Mouse (Mus musculus) testis, adult 2 months (tissue): ENCODE data around the gene Foxo4. TPM values are rescaled to one million over a fixed set of nuclear protein-coding genes. Genes with fewer than 3 reads are reported as not detected.
A peak's percentile ranks its signal among the peaks of the same experiment; 100 is the strongest.

Experiments used
- H3K27ac ChIP-seq: fragments of 200-500 bp; 2 replicates; pipeline ENCODE4 v1.5.1; 2012; ENCODE audit warnings: low read depth, low read length; ENCODE audit not compliant: control insufficient read depth, insufficient read depth
- H3K27me3 ChIP-seq: fragments of 200-500 bp; 2 replicates; pipeline ENCODE4 v1.6.1; 2012; ENCODE audit warnings: mild to moderate bottlenecking, low read length, moderate library complexity; ENCODE audit not compliant: control insufficient read depth, insufficient read depth
- H3K36me3 ChIP-seq: fragments of 200-500 bp; 2 replicates; pipeline ENCODE4 v1.6.1; 2012; ENCODE audit warnings: mild to moderate bottlenecking, low read length; ENCODE audit not compliant: control insufficient read depth, insufficient read depth
- H3K4me1 ChIP-seq: fragments of 200-500 bp; 2 replicates; pipeline ENCODE4 v1.6.1; 2012; ENCODE audit warnings: low read length; ENCODE audit not compliant: control insufficient read depth, insufficient read depth
- H3K4me3 ChIP-seq: fragments of 200-500 bp; 2 replicates; pipeline ENCODE4 v1.5.1; 2012; ENCODE audit warnings: low read depth, mild to moderate bottlenecking, low read length, moderate library complexity, mixed read lengths; ENCODE audit not compliant: control insufficient read depth
- CTCF ChIP-seq: fragments of 200-500 bp; IDR thresholded peaks from 2 replicates; pipeline ENCODE4 v1.5.1; 2012; ENCODE audit warnings: low read depth, mild to moderate bottlenecking, inconsistent platforms, low read length, moderate library complexity; ENCODE audit not compliant: control insufficient read depth, insufficient read depth, insufficient replicate concordance
- POLR2A ChIP-seq: fragments of 200-500 bp; IDR thresholded peaks from 2 replicates; pipeline ENCODE4 v1.6.1; 2012; ENCODE audit warnings: low read depth, mild to moderate bottlenecking, inconsistent platforms, low read length, moderate library complexity; ENCODE audit not compliant: control insufficient read depth
- polyA plus RNA-seq: library from polyadenylated mRNA; depleted of rRNA; stranded (reverse); fragments of >200 nt; gene quantifications from 2 replicates; pipeline ENCODE4 v1.2.3, GENCODE M21; 2012; rRNA removed

The Foxo4 gene
- polyA plus RNA-seq = 7.0 and 7.3 TPM in 2 replicates

DNA sequence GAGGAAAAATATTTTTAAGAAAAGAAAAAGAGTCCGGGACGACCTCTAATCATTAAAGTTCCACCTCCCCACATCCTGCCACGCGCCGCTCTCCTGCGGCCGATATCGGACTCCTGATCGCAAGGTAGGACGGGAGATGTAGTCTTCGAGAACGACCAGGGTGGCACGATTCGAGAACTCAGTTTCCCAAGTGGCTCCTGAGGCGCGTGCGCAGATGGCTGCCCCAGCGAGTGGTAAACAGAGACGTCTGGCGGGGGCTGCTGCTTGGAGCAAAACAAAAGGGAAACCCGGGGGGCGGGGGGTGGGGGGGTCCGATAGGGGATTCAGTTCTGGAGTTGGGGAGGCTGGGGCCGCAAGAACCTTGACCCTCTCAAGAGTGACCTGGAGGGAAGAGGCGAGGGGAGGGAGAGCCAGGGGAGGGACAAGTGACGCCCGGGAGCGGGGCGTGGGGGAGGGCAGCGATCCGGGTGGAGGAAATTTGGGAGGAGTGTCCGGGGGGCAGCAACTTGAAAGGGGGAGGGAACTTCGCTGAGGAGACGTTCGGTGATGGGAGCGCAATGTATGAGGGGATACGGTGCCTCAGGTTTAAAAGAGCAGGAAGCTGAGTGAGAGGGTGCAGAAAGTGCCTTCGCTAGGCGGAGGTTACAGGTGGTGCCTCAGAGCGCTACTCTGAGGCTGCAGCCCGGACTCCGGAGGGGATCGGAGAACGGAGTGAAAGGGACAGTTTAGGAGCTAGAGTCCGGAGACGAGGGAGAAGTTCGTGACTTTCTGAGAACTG lies at the start of gene Foxo4:
Gene Foxo4 (plus strand): TSS at position 577 of the 778 bp plus-strand sequence.
- Histone ChIP-seq H3K4me1 (peaks cover 2% of the 10 kb centered on the region; the same call in 1 of the 2 replicates), H3K36me3 (no peaks in the 10 kb centered on the region), H3K27me3 (no peaks in the 10 kb centered on the region), H3K4me3 (peak within 1 kb of the TSS; percentile 91), H3K27ac (peak within 1 kb of the TSS; percentile 24)
- TF ChIP-seq POLR2A (no peak), CTCF (no peak)

DNA sequence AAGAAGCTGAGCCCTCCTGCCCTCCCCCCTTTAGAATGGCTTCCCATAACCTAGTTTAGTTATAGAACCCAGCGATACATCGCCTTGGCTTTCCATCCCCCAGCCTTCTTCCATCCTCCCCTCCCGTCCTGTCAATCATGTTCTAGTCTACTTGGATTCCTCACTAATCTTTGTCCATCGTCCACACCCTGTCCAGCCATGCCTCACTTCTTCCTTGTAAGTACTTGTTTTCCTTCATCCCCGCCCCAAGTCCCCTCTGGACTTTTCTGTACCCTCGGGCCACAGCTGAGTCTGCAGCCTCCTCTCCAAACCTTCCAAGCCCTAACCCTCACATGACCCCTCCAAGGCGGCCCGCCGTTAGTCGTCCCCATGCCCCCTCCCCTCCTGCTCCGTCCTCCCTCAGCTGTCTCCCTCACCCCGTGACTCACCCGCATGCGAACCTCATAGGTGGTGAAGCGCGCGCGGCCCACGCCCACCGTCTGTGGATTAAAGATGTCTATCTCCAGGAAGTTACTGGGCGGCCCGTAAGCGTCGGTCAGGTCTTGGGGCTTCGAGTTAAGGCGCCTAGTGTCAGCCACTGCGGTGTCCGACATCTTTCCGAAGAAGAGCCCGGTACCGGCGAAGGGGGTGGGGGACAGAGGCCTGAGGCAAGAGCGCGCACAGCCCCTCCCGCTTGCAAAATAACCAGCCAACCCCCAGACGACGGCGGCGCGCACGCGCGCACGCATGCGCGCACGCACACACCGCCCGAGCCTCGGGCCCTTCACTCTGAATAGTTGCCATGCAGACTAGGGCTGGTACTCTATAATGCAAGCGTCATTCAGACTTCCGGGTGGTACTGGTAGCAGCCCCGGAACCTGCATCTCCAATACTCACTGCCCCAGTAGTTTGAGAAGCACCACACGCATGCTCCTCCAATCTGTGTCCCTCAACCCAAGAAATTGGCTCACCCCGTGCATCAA lies 32.2 kb upstream of the Foxo4 start, which contains the start of gene Snx12:
Gene Snx12 (minus strand): TSS at position 730 of the 962 bp plus-strand sequence.
- TF ChIP-seq POLR2A (no peak), CTCF (no peak)
- H3K4me3 ChIP-seq = peak within 1 kb of the TSS; percentile 77
- H3K27me3 ChIP-seq = no peaks in the 10 kb centered on the region
- no peaks in the 10 kb centered on the region for H3K36me3 ChIP-seq
- peak within 1 kb of the TSS; percentile 55 for H3K27ac ChIP-seq
- H3K4me1 ChIP-seq = peaks cover 2% of the 10 kb centered on the region; the same call in 1 of the 2 replicates

DNA sequence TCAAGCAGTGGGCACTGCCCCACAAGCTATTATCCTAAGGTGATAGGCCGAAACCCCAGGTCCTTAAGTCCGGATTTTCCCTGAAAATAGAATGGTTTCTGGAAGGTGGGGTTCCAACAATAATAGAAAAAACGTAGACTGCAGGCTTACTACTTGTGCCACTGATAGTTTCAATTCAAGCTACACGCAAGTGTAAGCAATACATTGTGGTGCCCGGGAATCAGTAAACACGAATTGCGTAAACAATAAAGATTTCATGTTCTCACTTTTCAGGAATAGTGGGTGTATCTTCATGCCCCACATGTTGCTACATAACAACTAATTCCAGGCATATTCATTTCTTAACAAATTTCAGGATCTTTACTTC lies 31.5 kb upstream of the Foxo4 start:
- H3K27ac ChIP-seq = no peak overlapping the region
- no peaks in the 10 kb centered on the region for H3K36me3 ChIP-seq
- no peaks in the 10 kb centered on the region for H3K27me3 ChIP-seq
- peaks cover 2% of the 10 kb centered on the region; the same call in 1 of the 2 replicates for H3K4me1 ChIP-seq
- TF ChIP-seq POLR2A (no peak), CTCF (no peak)
- peak overlapping the region; percentile 77 for H3K4me3 ChIP-seq

DNA sequence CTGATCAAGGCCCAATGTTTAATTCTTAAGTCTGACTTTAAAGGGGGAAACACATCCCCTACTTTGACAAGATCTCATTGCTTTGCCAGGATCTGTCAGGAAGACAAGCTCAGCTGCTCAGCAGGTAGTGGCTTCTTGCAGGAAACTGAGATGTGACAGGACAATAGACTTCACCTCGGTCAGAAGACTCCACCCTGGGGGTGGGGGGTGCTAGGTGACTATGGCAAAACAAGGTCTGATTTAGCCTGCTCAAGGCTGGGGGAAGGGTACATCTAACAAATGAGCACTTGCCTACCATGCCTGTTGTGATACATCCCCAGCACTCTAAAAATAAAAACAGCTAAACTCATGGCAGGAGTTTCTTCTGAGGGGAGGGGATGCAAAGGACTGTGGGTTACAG lies 9.3 kb upstream of the Foxo4 start:
- Histone ChIP-seq H3K4me1 (no peaks in the 10 kb centered on the region), H3K27me3 (no peaks in the 10 kb centered on the region), H3K27ac (no peak overlapping the region), H3K36me3 (no peaks in the 10 kb centered on the region), H3K4me3 (peak overlapping the region; percentile 21; the same call in 1 of the 2 replicates)
- TF ChIP-seq CTCF = no peak

DNA sequence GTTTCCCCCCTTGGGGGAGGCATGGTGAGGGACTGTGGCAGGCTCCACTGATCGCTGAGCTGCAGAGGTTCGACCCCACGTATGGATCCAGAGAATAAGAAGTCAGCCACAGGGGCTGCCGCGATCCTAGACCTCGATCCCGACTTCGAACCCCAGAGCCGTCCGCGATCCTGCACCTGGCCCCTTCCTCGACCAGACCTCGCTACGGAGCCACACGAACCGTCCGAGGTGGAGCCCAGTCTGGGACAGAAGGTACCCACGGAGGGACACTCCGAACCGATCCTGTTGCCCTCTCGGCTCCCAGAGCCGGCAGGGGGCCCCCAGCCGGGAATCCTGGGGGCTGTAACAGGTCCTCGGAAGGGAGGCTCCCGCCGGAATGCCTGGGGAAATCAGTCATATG lies 412 bp downstream of the Foxo4 start:
- Histone ChIP-seq H3K27me3 (no peaks in the 10 kb centered on the region), H3K4me1 (peaks cover 2% of the 10 kb centered on the region; the same call in 1 of the 2 replicates)
- TF ChIP-seq POLR2A = no peak
- no peak for TF ChIP-seq CTCF

DNA sequence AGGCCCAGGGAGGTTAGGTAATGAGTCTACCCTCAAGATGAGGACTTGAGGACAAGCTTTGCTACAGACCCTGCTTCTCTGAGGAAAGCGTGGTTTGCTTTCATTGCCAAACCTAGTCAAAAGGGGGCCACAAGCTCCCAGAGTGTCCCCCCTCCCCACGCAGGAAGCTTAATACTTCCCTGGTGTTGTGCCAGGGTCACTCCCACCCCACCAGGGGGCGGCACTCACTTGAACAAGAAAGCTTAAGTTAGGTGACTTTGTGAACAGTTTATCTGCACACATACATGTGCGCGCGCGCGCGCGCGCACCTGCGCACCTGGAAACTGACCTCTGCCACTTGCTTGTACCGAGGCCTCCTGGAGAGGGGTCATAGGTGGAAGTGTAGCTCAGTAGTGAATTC lies 2.3 kb downstream of the Foxo4 start:
- Histone ChIP-seq H3K36me3 (no peaks in the 10 kb centered on the region), H3K27ac (no peak overlapping the region), H3K4me3 (no peak overlapping the region), H3K27me3 (no peaks in the 10 kb centered on the region), H3K4me1 (peaks cover 2% of the 10 kb centered on the region; the same call in 1 of the 2 replicates)
- TF ChIP-seq CTCF = no peak
- no peak for TF ChIP-seq POLR2A

More for the DNA sequence above, 412 bp downstream of the Foxo4 start:
- Histone ChIP-seq H3K27ac (peak overlapping the region; percentile 24), H3K4me3 (peak overlapping the region; percentile 91), H3K36me3 (no peaks in the 10 kb centered on the region)
